Mouse (Mus musculus) heart, adult 2 months (tissue): ENCODE data around the gene Pld5.

Experiments
- CTCF ChIP-seq: fragments of 200-600 bp; IDR thresholded peaks from 2 replicates; pipeline ENCODE4 v1.8.1; 2022; ENCODE audit warnings: antibody characterized with exemption, mild to moderate bottlenecking, moderate library complexity
- POLR2A ChIP-seq: fragments of 200-500 bp; IDR thresholded peaks from 2 replicates; pipeline ENCODE4 v1.6.1; 2011; ENCODE audit warnings: mild to moderate bottlenecking, low read depth, low read length, control low read depth; ENCODE audit not compliant: insufficient read depth

DNA sequence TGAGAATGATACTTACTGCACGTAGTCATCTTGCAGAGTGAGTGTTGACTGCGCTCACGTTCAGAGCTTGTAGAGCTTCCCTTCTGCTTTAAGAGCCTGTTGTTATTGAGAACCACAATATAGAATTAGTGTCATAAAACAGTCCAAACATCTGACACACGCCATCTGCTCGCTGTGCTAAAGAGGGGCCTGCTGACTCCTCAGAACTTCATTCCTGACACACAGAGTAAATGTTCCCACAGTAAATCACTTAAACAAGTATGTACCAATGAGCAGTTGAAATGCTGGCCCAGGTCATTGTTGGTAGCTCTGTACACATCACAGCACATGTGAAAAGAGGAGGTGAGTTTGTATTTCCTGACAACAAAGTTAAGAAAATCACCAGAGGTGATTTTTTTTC, 14.3 kb upstream of the Pld5 start:
- TF ChIP-seq POLR2A (no peak), CTCF (no peak)
